Mouse (Mus musculus) CD4-positive, CD25-positive, alpha-beta regulatory T cell, adult 2 months (primary cell): ENCODE measurements at regions not wholly inside any gene's neighbourhood (a gene's known extent, or its start where the extent isn't known, plus 50 kb on each side); places are given as distances from the start of the nearest gene placed in this dataset.

Source experiments
- DNase-seq: peaks from one replicate; pipeline ENCODE4 v3.0.0-alpha.2; 2012; ENCODE audit warnings: low read depth, low spot score

DNA sequence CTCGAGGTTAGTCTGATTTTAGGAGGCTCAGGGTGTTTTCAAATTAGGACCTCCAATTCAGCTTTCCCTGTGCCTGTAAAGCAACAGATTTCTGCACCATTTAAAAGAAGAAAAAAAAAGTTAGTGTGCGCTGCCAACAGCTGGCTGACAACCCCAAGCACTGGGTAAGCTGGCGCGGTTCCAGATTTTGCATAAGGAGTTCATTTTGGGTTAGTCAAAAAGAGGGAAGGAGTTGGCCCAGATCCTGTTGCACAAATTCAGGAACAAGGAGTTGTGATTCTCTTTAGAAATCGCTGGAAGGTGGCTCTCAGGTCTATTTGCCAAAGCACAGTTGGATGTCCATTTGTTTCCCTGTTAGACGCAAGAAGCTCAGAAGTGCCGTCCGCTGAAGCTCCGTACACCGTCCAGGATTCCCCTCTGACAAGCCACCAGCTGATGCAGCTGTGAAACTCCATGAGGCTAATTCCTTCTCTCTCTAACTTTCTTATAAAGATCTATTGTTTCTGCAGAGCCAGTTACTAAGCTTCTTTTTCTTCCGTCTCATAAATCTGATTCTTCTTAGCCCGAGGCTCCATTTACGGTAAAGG lies 184.6 kb downstream of the Cand1 start:
- no peak for DNase-seq

DNA sequence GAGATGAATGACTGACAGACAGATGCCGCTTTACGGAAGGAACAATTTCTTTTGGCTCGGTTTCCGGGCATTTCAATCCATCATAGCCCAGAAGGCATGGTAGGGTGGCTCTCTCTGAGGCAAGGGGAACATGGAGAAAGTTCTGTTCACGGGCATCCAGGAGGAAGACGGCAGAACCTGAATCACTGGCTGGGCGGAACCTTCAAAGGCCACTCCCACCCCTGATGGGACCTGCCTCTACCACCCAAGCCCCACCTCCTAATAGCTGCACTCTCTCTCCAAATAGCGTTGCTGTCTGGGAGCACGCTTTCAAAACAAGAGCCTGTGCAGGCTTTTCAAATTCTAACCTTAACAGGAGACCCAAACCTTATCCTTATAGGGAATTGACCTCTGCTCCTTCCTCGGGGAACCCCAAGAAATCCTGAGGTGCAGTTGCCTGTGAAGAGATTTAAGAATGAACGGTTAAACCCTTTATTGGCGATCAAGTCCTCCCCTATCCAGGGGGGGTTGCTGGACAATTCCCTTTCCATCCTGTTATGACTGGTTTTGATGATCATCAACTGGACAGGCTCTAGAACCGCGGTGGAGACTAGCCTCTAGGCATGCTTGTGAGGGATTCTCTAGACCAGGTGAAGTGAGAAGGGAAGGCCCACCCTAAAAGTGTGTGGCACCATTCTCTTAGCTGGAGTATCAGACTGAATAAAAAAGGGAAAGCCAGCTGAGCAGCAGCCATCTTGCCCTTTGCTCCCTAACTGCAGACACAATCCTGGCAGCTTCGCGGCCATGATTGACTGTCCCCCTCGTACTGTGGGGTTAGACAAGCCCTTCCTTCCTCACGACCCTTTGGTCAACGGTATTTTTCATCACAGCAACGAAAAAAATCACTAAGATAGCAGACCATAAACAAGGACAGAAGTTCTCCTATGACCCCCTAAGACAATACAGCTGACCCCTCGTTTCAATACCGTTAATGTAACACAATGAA lies 184.5 kb upstream of the Dyrk2 start:
- DNase-seq: no peak

DNA sequence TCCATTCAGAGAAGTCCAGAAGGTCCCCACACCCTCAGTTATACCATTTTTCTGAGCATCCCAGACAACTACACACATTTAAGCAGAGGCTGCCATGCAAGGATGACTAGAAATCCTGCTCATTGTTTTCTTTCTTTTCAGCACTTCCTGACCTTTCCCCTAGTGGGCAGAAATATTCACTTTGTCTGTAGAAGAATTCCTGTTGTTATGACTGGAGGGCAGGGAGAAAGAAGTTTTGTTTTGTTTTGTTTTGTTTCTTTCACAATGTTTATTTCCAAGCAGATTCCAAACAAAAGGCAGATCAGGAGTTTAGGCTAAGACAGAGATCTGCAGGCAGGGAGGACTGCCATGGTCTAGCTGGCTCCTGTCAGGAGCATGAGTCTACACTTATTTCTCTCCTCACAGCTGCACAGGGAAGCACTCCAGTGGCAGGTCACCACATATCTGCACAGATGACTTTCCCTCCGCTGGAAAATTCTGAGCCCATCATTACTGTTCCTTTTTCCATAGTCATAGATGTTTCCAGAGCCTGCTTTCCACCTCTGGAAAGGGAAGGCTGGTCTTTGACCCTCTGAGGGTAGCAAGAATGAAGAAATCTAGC lies 182.5 kb upstream of the Dyrk2 start:
- no peak for DNase-seq

DNA sequence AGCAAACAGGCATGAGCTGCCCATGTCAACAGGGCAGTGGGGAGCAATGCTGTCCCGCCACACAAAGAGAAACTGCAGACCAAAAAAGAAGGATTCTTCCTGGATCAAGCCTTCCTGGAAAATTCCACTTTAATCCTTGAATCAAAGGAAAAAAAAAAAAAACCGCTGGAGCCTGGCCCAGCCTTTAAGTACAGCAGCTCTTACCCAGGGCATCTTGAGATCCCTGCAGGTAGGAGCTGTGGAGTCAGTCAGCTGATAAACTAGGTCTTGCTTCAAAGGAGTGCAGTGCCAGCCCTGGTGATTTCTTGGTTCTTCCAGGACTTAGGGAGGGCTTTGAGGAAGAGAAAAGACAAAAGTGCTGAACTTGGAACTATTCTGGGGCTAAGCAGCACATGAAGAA lies 181.6 kb upstream of the Dyrk2 start:
- no peak for DNase-seq

DNA sequence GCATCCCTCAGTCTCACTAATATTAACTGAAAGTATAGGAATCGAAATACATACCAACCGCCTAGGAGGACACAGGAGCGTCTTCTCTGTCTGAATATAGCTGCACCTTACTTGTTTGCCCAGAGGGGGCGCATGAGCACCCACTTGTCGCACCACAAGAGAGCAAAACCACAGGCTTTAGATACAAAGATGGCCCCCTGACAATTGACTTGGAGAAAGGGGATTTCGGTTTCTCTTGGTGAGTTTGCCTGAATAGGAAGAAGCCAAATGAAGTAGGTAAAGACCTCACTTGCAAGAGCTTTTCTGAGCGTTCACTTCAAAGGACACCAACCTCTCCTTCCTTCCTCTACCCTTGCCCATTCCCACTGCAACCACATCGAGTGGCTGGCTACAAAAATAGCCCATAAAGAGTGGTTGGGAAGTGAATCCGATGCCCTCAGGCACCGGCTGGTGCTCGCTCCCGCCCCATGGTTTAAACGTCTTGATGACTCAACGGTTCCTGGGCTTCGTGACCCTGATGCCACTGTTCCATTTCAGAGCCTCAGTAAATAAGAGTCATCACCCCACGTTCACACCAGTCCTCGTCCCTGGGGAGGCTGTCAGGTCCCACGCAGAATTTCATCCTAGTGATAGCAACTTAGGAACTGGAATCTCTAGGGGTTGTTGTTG lies 180.1 kb upstream of the Dyrk2 start:
- peak; percentile 88 for DNase-seq

DNA sequence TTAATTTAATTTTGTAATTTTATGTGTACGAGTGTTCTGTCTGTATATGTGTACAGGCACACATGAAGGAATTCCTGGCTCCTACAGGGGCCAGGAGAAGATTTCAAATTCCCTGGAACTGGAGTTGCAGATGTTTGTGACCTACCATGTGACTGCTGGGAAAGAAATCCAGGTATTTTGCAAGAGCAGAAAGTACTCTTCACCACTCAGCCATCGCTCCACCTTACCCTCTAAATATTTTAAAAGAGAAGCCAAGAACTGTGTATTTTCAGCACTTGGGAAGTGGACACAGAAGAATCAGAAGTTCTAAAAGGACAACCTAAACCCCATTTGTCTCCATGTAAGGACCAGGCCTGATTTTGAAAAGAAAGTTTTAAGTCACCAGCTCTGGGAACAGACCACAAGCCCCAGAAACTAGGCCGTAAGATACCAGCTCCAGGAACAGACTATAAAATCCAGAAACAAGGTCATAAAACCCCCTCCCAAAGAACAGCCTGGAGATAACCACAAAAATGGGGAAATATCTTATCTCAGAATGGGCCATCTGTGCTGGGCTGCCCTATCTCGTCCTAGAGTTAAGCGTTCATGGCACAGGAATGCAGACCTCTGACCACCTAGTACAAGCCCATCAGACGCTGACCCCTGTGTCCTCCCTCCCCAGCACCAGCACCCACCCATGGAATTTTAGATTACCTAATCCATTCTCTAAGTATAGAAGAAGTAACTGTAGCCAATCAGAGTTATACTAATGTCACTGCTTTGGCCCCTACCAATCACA lies 178.8 kb upstream of the Dyrk2 start:
- DNase-seq: no peak

DNA sequence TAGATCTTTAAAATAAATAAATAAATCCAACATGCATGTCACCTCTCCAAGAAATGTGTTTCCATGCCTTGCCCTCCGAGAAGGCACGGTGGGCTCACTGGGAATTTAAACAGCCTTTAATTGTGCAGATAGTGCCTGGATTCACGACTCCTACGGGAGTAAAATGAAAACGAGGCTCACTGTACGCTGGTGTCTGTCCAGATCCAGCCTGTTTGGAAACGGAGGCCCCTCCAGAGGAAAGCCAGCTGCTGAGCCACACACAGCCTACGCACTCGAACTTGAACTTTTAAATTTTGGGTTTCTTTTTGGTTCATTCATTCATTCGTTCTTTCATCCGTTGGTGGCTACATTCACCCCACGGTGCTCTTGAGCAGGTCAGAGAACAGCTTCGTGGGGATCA lies 175.1 kb upstream of the Dyrk2 start:
- DNase-seq: no peak

DNA sequence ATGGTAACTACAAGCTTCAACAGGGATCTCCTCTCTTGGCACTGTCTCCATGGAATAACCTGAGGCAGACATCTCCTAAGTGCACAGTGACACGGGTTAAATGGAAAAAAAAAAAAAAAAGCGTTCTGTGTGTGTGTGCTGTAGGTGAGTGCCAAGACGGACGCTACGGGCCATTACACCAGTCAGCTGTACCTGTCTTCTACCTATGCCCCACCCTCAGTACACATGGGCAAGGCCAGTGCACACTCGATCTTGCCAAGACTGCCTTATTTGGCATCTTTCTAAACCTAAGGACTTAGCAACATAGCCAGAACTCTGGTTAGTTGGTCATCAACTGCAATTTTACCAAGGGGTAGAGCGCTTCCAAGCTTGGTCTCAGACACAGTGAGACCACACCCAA lies 173.1 kb upstream of the Dyrk2 start:
- no peak for DNase-seq

DNA sequence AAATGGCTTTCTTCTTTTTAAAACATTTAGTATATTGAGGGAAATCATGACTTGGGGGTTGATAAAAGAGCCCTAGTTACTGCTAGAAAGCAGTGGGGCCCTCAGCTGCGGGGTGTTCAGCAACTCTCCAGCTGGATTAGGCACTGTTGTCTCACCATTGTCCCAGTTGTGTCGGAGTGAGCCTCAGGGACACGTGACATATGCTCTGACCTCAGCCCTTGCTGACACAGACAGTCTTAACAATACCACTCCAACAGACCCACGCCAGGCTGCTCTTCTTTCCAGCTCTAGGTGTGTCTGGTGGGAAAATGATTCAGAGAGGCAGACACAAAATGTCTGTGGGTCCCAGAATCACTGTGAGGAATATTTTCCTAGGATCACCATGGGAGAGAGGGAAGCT lies 170.2 kb upstream of the Dyrk2 start:
- DNase-seq: peak; percentile 13

DNA sequence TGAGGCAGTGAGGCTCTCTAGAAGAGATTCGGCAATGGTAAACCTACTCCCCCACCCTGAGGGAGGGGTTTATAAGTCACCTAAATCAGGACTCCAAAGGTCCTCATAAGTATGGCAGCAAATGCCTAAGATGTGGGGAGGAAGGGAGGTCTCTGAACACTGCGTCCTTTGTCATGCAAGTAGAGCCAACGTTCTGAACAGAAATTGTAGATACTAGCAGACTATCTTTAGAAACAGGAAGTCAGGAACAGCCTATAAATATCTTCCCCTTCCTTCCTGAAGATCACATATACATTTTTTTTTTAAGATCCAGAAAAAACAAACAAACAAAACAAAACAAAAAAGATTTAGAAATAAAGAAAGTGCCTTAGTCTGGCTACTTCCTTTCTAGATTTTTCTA lies 169.7 kb upstream of the Dyrk2 start:
- peak; percentile 26 for DNase-seq

DNA sequence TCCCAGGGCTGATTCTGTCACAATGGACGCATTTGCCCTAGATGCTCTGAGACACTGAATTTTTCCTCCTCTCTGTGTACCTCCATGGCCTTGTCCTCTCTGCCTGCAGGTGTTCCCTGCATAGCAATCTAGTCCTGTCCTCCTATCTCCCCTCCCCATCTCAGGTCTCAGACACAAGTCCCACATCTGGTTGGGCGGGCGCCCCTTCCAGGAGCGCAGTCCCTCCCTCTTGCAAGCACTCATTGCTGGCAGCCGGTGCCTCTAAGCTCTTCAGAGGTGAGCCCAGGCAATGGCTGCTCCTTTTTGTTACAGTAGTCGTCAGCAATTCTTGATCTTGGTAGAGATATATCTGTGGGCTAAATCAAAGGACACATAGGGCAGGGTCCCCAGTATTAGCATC lies 169.0 kb upstream of the Dyrk2 start:
- DNase-seq: peak; percentile 19

DNA sequence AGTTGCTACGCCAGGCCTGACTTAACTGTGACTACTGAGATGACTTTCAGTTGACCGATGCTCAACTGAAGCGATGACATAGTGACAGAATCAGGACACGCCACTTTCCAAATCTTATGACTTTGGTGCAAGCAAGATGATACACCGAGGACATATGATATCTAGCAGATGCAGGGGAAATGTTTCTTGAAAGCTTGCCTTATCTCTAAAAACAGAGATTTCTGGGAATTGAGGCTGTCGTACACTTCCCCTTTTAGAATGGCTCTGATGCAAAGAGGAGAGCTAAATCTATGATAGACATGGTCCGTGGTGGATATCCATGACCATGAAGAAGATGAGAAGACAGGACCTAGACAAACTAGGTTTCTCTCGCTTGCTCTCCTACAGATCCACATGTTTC lies 167.8 kb upstream of the Dyrk2 start:
- no peak for DNase-seq

DNA sequence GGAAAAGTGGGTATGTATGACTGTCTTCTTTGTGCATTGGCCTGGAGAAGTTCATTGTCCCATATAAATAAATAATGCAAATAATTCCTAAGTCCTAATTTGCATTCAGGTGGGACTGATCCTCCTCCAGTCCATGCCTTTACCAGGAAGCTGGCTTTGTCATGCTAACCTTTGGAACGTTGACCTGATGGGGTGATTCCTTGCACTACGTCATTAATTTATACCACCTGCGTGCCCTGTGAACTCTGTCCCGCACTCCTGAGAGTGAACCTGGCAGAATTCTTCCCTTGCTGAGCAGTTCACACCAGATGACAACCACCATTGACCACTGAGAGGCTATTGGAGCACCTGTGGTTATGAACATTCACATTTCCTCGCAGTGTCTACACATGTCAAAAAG lies 165.9 kb upstream of the Dyrk2 start:
- DNase-seq: no peak

DNA sequence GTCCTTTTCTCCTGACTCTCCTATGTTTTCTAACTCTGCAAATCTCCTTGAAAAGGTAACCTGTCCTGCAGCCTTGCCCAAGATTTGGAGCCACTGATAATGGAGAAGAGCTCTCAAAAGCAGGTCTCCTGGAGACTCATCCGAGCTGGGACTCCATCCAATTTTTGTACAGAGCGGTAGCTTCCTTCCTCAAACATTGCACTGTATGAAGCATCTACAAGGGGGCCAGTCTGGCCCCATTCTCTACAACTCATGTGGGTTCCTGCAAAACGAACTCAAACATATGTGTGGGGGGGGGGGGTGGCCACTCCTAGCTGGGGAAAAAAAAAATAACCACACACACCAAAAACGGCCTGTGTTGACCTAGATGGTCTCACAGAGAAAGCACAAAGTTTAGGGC lies 164.4 kb upstream of the Dyrk2 start:
- no peak for DNase-seq

DNA sequence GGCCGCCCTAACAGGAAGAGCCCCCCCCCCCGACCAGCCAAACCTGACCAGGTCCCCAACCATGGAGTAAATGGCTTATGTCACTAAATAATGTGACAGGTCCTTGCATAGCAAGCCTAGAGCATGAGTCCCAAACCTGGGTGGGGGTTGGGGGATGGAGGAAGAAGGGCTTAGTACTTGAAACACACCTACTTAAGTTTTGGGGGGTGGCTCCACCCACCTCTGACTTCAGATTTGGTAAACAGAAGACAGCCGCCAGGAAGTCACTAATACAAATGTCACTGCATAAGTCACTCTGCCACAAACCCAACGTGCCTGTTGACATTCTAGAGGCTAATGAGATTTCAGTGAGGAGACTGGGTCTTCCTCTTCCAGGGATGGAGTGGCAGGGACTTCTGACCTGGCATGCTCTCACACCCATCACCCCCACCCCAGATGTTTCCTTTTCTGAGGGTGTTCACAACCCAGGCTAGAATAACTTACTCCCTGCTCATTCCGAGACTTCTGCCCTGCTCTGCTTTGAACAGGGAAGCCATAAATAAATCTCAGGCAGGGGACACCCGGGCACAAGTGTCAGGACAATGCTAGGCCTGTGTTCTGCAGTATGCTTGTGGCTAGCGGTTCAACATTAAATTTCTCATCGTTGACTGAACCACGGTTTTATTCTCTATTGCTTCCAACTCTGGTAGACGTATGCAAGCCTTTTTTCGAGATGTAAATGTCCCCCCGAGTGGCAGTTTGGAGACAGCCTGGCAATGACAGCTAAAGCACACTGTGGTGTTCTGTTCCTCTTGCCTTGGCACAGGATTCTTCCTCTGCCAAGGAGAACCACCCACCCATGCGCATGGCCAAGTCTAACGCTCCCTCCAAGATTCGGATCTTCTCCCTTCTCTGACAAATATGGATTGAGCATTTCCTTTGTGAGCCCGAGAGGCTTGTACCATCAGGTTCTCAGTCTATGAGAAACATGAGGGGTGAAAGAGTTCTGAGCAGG lies 161.6 kb upstream of the Dyrk2 start:
- peak; percentile 75 for DNase-seq

DNA sequence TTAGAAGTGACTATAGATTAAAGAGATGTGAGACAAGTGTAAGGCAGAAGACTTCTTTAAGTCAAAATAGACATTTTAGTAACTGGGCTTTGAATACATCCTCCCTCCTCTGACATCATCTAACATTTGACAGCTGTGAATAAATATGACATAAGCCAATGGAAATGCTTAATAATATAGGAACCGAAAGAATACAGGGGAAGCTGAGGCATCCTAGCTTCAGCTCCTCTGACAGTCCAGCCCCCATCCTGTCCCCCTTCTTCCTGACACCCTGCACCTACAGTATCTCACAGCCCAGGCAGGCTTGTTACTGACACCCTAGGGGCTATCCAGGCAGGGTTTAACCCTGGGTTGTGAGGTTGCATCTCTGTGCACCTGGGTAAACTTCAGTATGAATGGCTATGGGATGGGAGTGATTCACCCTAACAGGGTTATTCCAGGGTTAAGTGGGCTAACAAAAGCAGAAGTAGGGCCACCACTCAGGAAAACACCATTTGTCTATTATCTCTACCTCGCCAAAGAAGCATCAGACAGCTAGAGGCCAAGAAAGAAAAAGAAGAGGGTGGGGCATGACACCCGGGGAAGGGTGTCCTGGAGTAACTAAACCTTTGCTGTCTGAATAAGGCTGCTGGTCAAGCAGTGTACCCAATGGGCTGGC lies 158.6 kb upstream of the Dyrk2 start:
- DNase-seq: no peak

DNA sequence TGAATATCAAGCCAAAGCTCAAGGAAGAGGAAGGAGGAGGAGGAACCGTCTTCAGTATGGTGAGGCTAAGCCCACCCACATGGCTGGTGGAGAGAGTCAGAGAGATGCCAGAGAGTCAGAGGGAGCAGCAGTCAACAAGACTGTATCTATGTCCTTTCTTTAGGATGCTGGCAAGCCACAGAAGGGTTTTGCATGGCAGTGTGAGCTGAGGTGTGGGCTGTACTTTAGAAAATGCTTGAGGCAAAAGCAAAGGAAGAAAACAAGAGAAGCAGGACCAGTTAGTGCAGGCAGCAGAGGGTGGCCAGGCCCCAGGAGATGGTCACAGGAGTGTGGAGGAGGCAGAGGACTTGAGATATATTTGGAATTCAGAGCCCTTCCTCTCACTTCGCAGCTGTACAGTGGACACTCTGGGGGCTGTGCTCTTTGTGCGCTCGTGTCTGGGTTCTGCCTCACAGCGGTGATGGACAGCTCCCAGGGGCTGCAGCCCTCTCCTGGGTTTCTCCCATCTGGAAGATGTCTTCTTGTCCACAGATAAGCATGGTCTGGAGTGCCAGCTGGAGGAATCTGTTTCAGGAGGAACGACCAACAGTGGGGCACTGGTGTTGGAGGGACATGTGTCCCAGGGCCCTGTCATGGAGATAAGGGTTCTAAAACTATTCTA lies 157.4 kb upstream of the Dyrk2 start:
- no peak for DNase-seq

DNA sequence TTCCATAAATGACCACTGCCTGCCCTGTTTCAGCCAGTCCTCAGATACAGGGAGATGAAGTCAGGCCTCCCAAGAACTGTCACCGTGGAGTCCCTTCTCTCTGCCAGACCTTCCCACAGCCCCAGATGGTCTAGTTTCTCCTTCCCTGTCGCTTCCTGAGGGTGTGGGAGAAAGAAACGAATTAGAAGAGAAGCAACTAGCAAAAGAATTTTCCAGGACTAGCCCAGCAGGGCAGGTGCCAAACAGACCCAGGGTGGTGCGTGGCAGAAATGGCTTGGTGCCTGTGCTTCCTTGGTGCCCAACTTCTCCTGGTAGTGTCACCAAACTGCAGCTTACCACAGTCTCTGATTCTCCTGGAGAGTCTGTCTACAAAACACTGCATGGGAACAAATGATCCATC lies 156.3 kb upstream of the Dyrk2 start:
- no peak for DNase-seq

DNA sequence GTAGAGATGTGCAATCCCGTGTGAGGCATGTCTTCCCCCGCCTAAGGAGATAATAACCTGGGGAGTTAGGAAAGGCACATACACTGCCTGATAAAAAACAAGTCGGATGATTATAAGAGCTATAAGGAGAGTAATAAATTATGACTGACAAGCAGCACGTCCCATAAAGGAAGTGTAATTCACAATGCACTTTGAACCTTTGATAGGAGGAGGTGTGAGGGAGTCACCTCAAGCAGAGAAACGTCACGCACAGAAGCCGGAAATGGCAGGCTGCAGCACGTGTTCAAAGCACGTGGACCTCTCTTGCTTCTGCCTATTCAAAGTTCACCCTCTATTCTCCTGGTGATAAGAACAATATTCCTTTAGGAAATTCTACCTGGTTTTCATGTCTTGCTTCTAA lies 154.4 kb upstream of the Dyrk2 start:
- peak; percentile 49 for DNase-seq
